Mouse (Mus musculus): Measurements from ENCODE around the gene Syne3. TPM values are rescaled to one million over a fixed set of nuclear protein-coding genes. Genes with fewer than 3 reads are reported as not detected.

Gene Syne3
- polyA plus RNA-seq, 1 experiment from 2014 or later, result 0.21 TPM

DNA sequence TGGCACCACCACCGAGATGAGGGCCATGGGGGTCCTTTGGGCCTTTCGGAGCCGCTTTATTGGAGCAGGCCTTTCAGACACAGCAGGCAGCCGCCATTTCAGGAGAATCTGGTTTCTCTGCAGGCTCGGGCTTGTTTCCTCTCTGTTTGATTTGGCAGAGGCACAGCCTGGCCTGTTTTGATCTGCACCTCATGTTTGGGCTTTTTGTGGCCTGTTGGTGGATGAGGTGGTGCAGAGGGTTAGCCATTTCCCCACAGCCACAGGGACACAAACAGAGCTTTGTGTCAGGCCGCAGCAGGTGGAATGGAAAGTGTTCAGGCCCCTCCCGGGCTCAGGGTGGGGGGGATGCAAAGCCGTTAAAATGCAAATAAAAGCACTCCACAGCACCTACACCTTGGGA lies 108.3 kb downstream of the Syne3 start:
- H3K4me3 ChIP-seq, result no peak overlapping the region
- WGBS, result 53% methylated on average over 8 of the region's 8 CpGs
- no peaks in the 10 kb centered on the region for H3K9me3 ChIP-seq
- no peak for DNase-seq (ENCODE audit: low spot score)
- no peak overlapping the region for H3K27ac ChIP-seq
- H3K36me3 ChIP-seq, result no peaks in the 10 kb centered on the region
- peaks cover 30% of the 10 kb centered on the region for H3K4me1 ChIP-seq
- no peaks in the 10 kb centered on the region for H3K27me3 ChIP-seq (ENCODE audit: insufficient read depth, poor library complexity, severe bottlenecking)

DNA sequence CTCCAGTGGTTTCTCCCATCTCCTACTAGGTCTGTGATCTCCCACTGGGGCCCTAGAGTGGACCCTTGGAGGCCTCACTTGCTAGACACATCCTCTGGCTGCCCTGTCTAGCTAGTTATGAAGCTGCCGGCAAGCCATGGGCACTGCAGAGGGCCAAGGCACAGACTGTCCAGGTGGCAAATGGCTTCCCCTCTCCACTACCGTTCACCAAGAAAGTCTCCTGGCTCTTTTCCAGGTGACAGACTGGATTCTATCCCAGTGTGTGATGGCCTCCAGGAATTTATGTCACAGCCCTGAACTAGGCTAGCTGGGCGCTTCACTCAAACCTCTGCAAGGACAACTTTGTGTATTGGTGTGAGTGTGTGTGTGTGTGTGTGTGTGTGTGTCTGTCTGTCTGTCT lies 109.8 kb downstream of the Syne3 start:
- no peak overlapping the region for H3K4me3 ChIP-seq
- 69% methylated on average over 3 of the region's 3 CpGs for WGBS
- no peaks in the 10 kb centered on the region for H3K27me3 ChIP-seq (ENCODE audit: insufficient read depth, poor library complexity, severe bottlenecking)
- no peaks in the 10 kb centered on the region for H3K36me3 ChIP-seq
- peaks cover 30% of the 10 kb centered on the region for H3K4me1 ChIP-seq
- no peak overlapping the region for H3K27ac ChIP-seq
- no peak for DNase-seq (ENCODE audit: low spot score)
- no peaks in the 10 kb centered on the region for H3K9me3 ChIP-seq

DNA sequence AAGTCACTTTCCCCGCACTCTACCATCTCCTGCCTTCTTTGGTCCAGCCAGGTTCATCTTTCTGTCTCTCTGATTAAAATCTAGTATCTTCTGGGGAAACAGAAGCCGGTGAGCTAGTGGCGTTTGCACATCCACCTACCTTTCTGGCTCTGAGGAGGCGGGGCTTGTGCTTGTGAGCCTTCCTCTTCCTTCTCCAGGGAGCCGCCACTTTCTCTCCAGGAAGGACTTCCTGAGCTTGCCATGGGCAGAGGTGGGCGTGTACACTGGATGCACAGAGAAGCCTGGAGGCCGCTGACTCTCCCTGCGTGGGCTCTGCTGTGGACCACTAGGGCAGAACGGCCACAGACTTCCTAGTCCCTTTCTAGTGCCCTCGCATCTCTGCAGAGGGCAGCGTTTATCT lies 110.4 kb downstream of the Syne3 start:
- no peaks in the 10 kb centered on the region for H3K27me3 ChIP-seq (ENCODE audit: insufficient read depth, poor library complexity, severe bottlenecking)
- no peak overlapping the region for H3K4me3 ChIP-seq
- H3K27ac ChIP-seq, result no peak overlapping the region
- WGBS, result 45% methylated on average over 11 of the region's 11 CpGs
- no peaks in the 10 kb centered on the region for H3K36me3 ChIP-seq
- peaks cover 25% of the 10 kb centered on the region for H3K4me1 ChIP-seq
- H3K9me3 ChIP-seq, result no peaks in the 10 kb centered on the region
- DNase-seq (ENCODE audit: low spot score), result no peak

DNA sequence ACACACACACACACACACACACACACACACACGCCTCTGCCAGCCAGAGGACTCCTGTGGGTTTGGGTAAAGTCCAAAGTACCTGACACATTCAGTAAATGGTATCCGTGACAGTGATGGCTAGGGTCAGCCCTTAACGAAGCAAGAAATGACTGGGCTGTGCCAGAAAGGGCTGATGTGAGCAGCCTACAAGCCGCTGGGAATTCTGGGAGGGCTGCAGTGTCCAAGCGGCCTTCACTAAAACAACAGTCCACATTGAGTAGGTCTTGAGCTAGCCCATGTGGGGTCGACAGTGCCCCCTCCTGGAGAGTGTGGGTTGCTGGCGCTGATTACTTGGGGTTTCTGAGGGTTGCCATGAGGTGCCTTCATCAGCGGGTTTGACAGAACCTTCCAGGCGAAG lies 110.9 kb downstream of the Syne3 start:
- Histone ChIP-seq H3K36me3 (no peaks in the 10 kb centered on the region), H3K27me3 (ENCODE audit: insufficient read depth, poor library complexity, severe bottlenecking) (no peaks in the 10 kb centered on the region), H3K4me3 (no peak overlapping the region), H3K27ac (no peak overlapping the region), H3K4me1 (peaks cover 20% of the 10 kb centered on the region), H3K9me3 (no peaks in the 10 kb centered on the region)
- WGBS, result 65% methylated on average over 9 of the region's 9 CpGs
- DNase-seq (ENCODE audit: low spot score), result no peak

- Histone ChIP-seq H3K9me3 (no peaks in the 10 kb centered on the region; the same call in 1 of the 2 replicates), H3K4me3 (no peak overlapping the region), H3K4me1 (peaks cover 20% of the 10 kb centered on the region), H3K36me3 (no peaks in the 10 kb centered on the region), H3K27ac (peak overlapping the region; percentile 64), H3K27me3 (ENCODE audit: insufficient read depth, poor library complexity, severe bottlenecking) (no peaks in the 10 kb centered on the region)
- DNase-seq (ENCODE audit: low spot score), result no peak
- WGBS, result 59% methylated on average over 8 of the region's 8 CpGs
These were observed 112.5 kb downstream of the Syne3 start for GRCm38 (mm10) chr12:104897051-104897618.

GRCm38 (mm10) chr12:104896640-104897039 lies 113.0 kb downstream of the Syne3 start:
- 68% methylated on average over 16 of the region's 16 CpGs for WGBS
- H3K4me1 ChIP-seq, result peaks cover 20% of the 10 kb centered on the region
- no peak for DNase-seq (ENCODE audit: low spot score)
- no peak overlapping the region for H3K4me3 ChIP-seq
- no peaks in the 10 kb centered on the region for H3K36me3 ChIP-seq
- H3K27ac ChIP-seq, result peak overlapping the region; percentile 64
- no peaks in the 10 kb centered on the region; the same call in 1 of the 2 replicates for H3K9me3 ChIP-seq
- H3K27me3 ChIP-seq (ENCODE audit: insufficient read depth, poor library complexity, severe bottlenecking), result no peaks in the 10 kb centered on the region

GRCm38 (mm10) chr12:104892245-104892644 lies 117.4 kb downstream of the Syne3 start:
- no peaks in the 10 kb centered on the region; the same call in 1 of the 2 replicates for H3K9me3 ChIP-seq
- H3K4me1 ChIP-seq, result peaks cover 12% of the 10 kb centered on the region
- no peaks in the 10 kb centered on the region for H3K36me3 ChIP-seq
- 85% methylated on average over 3 of the region's 3 CpGs for WGBS
- no peaks in the 10 kb centered on the region for H3K27me3 ChIP-seq (ENCODE audit: insufficient read depth, poor library complexity, severe bottlenecking)
- H3K27ac ChIP-seq, result no peak overlapping the region
- DNase-seq (ENCODE audit: low spot score), result no peak
- H3K4me3 ChIP-seq, result no peak overlapping the region

GRCm38 (mm10) chr12:104890066-104890465 lies 119.5 kb downstream of the Syne3 start:
- WGBS, result 83% methylated on average over 8 of the region's 8 CpGs
- no peak for DNase-seq (ENCODE audit: low spot score)
- H3K36me3 ChIP-seq, result no peaks in the 10 kb centered on the region

GRCm38 (mm10) chr12:104886104-104886503 lies 123.5 kb downstream of the Syne3 start:
- 83% methylated on average over 7 of the region's 7 CpGs for WGBS
- 0 out of 2 replicates have a peak, but pooled peaks cover 4% of the 10 kb centered on the region for H3K4me1 ChIP-seq

More at GRCm38 (mm10) chr12:104890066-104890465, 119.5 kb downstream of the Syne3 start:
- no peaks in the 10 kb centered on the region for H3K27me3 ChIP-seq (ENCODE audit: insufficient read depth, poor library complexity, severe bottlenecking)
- H3K4me3 ChIP-seq, result no peak overlapping the region
- H3K9me3 ChIP-seq, result no peaks in the 10 kb centered on the region; the same call in 1 of the 2 replicates
- 0 out of 2 replicates have a peak, but pooled peaks cover 4% of the 10 kb centered on the region for H3K4me1 ChIP-seq
- H3K27ac ChIP-seq, result no peak overlapping the region

DNA sequence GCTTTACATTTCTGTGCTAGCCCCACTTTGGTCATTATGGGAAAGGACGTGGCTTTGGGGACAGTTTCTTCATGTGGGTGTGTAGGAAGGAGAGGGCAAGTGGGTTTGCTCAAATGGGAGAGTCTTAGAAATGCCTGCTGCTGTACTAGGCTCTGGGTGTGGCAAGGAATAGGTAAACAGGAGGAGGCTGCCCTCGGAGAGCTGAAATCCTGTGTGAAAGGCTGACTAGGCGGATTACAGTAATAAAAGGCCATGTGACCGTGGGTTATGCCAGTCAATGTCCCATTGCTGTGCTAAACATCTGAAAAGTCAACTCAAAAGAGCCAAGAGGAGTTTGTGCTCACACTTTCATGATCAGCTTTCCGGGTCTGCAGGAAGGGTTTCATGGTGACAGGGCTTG lies 127.1 kb downstream of the Syne3 start:
- no peak overlapping the region for H3K27ac ChIP-seq
- H3K27me3 ChIP-seq (ENCODE audit: insufficient read depth, poor library complexity, severe bottlenecking), result no peaks in the 10 kb centered on the region
- no peak overlapping the region for H3K4me3 ChIP-seq
- 0 out of 2 replicates have a peak, but pooled peaks cover 8% of the 10 kb centered on the region for H3K4me1 ChIP-seq
- WGBS, result 70% methylated on average over 5 of the region's 5 CpGs
- H3K36me3 ChIP-seq, result no peaks in the 10 kb centered on the region
- H3K9me3 ChIP-seq, result no peaks in the 10 kb centered on the region
- no peak for DNase-seq (ENCODE audit: low spot score)

More at GRCm38 (mm10) chr12:104886104-104886503, 123.5 kb downstream of the Syne3 start:
- Histone ChIP-seq H3K36me3 (no peaks in the 10 kb centered on the region), H3K27ac (no peak overlapping the region), H3K9me3 (no peaks in the 10 kb centered on the region), H3K27me3 (ENCODE audit: insufficient read depth, poor library complexity, severe bottlenecking) (no peaks in the 10 kb centered on the region), H3K4me3 (no peak overlapping the region)
- no peak for DNase-seq (ENCODE audit: low spot score)

GRCm38 (mm10) chr12:104882061-104882460 lies 127.5 kb downstream of the Syne3 start:
- no peak for DNase-seq (ENCODE audit: low spot score)
- Histone ChIP-seq H3K36me3 (no peaks in the 10 kb centered on the region), H3K4me3 (no peak overlapping the region), H3K4me1 (0 out of 2 replicates have a peak, but pooled peaks cover 8% of the 10 kb centered on the region), H3K9me3 (no peaks in the 10 kb centered on the region), H3K27ac (no peak overlapping the region), H3K27me3 (ENCODE audit: insufficient read depth, poor library complexity, severe bottlenecking) (peaks cover 3% of the 10 kb centered on the region; the same call in 1 of the 2 replicates)
- 58% methylated on average over 2 of the region's 2 CpGs for WGBS

DNA sequence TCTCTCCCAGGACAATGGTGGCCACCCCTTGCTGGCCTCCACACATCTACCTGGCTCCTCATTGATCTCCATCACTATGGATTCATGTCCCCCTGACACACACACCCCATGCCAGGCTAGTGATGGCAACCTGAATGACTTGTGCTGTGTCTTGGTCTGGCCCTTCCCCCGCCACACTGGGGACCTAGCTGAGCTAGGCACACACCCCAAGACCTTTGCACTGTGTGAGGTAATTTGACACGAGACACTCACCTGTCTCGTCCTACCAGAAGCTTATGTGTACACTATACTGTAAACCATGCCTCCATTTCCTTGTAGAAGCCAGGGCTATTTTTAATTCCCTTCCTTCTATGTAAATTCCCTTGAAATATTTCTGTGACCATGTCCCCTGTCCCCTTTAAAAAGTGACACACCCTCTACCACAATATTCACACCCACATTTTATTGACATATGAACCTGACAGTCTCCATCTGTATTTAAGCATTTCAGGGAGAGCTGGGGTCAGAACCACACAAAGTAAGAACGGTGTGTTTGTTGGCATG lies 128.0 kb downstream of the Syne3 start:
- H3K9me3 ChIP-seq, result no peaks in the 10 kb centered on the region
- H3K27ac ChIP-seq, result no peak overlapping the region
- H3K4me1 ChIP-seq, result 0 out of 2 replicates have a peak, but pooled peaks cover 8% of the 10 kb centered on the region
- no peaks in the 10 kb centered on the region for H3K36me3 ChIP-seq
- H3K27me3 ChIP-seq (ENCODE audit: insufficient read depth, poor library complexity, severe bottlenecking), result peaks cover 8% of the 10 kb centered on the region; the same call in 1 of the 2 replicates
- H3K4me3 ChIP-seq, result no peak overlapping the region
- 77% methylated on average over 4 of the region's 4 CpGs for WGBS
- no peak for DNase-seq (ENCODE audit: low spot score)

GRCm38 (mm10) chr12:104880367-104880766 lies 129.2 kb downstream of the Syne3 start:
- WGBS, result 73% methylated on average over 12 of the region's 12 CpGs
- Histone ChIP-seq H3K36me3 (no peaks in the 10 kb centered on the region), H3K4me3 (no peak overlapping the region), H3K27me3 (ENCODE audit: insufficient read depth, poor library complexity, severe bottlenecking) (peaks cover 18% of the 10 kb centered on the region; the same call in 1 of the 2 replicates), H3K9me3 (no peaks in the 10 kb centered on the region), H3K27ac (no peak overlapping the region), H3K4me1 (0 out of 2 replicates have a peak, but pooled peaks cover 8% of the 10 kb centered on the region)
- no peak for DNase-seq (ENCODE audit: low spot score)
